Mouse (Mus musculus): ENCODE results near the gene Fgd3. TPM values are rescaled to one million over a fixed set of nuclear protein-coding genes. Genes with fewer than 3 reads are reported as not detected.

Fgd3 gene
- polyA plus RNA-seq, 1 experiment = 22.0 TPM

- DNase-seq (ENCODE audit: low read depth in 1 of 2, low spot score in 2 of 2) = no peak
- no peak for TF ChIP-seq CTCF (IDR thresholded peaks at IDR 0.05; ENCODE audit: extremely low read depth, insufficient read depth, insufficient read length, insufficient replicate concordance)
- TF ChIP-seq POLR2A (IDR thresholded peaks at IDR 0.05; ENCODE audit: low read depth, low read length) = no peak
- Histone ChIP-seq H3K27me3 (ENCODE audit: control insufficient read depth, insufficient read depth, low read length) (no peaks in the 10 kb centered on the region), H3K27ac (ENCODE audit: insufficient read depth, low read length) (no peak overlapping the region), H3K4me1 (ENCODE audit: control insufficient read depth, insufficient read depth, insufficient read length) (peaks cover 17% of the 10 kb centered on the region; the same call in 1 of the 2 replicates), H3K4me3 (ENCODE audit: extremely low read depth, insufficient read depth, insufficient read length) (peak overlapping the region; percentile 78), H3K36me3 (ENCODE audit: control insufficient read depth, insufficient read depth, low read length) (no peaks in the 10 kb centered on the region)
- WGBS = 15% methylated on average over 25 of the region's 25 CpGs
Measured at GRCm38 (mm10) chr13:49341831-49342722, 22.0 kb upstream of the Fgd3 start.

GRCm38 (mm10) chr13:49341012-49341830, 21.1 kb upstream of the Fgd3 start, which contains the start of gene Bicd2:
Bicd2 (plus strand) TSS chr13:49341585.
- Histone ChIP-seq H3K4me1 (ENCODE audit: control insufficient read depth, insufficient read depth, insufficient read length) (peaks cover 15% of the 10 kb centered on the region; the same call in 1 of the 2 replicates), H3K36me3 (ENCODE audit: control insufficient read depth, insufficient read depth, low read length) (no peaks in the 10 kb centered on the region), H3K4me3 (ENCODE audit: extremely low read depth, insufficient read depth, insufficient read length) (peak within 1 kb of the TSS; percentile 78), H3K27ac (ENCODE audit: insufficient read depth, low read length) (peak within 1 kb of the TSS; percentile 76), H3K27me3 (ENCODE audit: control insufficient read depth, insufficient read depth, low read length) (no peaks in the 10 kb centered on the region)
- under 1% methylated on average over 74 of the region's 74 CpGs for WGBS
- DNase-seq (ENCODE audit: low read depth in 1 of 2, low spot score in 2 of 2) = peak; percentile 95 to 97
- TF ChIP-seq POLR2A (IDR thresholded peaks at IDR 0.05; ENCODE audit: low read depth, low read length) (peak; percentile 62), CTCF (IDR thresholded peaks at IDR 0.05; ENCODE audit: extremely low read depth, insufficient read depth, insufficient read length, insufficient replicate concordance) (no peak)

- no peak overlapping the region for H3K4me3 ChIP-seq (ENCODE audit: extremely low read depth, insufficient read depth, insufficient read length)
- WGBS = 83% methylated on average over 7 of the region's 7 CpGs
- no peak overlapping the region for H3K27ac ChIP-seq (ENCODE audit: insufficient read depth, low read length)
- peaks cover 12% of the 10 kb centered on the region; the same call in 1 of the 2 replicates for H3K4me1 ChIP-seq (ENCODE audit: control insufficient read depth, insufficient read depth, insufficient read length)
- H3K27me3 ChIP-seq (ENCODE audit: control insufficient read depth, insufficient read depth, low read length) = no peaks in the 10 kb centered on the region
- no peak for TF ChIP-seq POLR2A (IDR thresholded peaks at IDR 0.05; ENCODE audit: low read depth, low read length)
- no peak for TF ChIP-seq CTCF (IDR thresholded peaks at IDR 0.05; ENCODE audit: extremely low read depth, insufficient read depth, insufficient read length, insufficient replicate concordance)
- no peak for DNase-seq (ENCODE audit: low read depth in 1 of 2, low spot score in 2 of 2)
- no peaks in the 10 kb centered on the region for H3K36me3 ChIP-seq (ENCODE audit: control insufficient read depth, insufficient read depth, low read length)
Measured at GRCm38 (mm10) chr13:49338893-49339546, 18.9 kb upstream of the Fgd3 start.

GRCm38 (mm10) chr13:49335077-49335982, 15.2 kb upstream of the Fgd3 start:
- no peak for TF ChIP-seq CTCF (IDR thresholded peaks at IDR 0.05; ENCODE audit: extremely low read depth, insufficient read depth, insufficient read length, insufficient replicate concordance)
- TF ChIP-seq POLR2A (IDR thresholded peaks at IDR 0.05; ENCODE audit: low read depth, low read length) = no peak
- DNase-seq (ENCODE audit: low read depth in 1 of 2, low spot score in 2 of 2) = no peak
- Histone ChIP-seq H3K27ac (ENCODE audit: insufficient read depth, low read length) (no peak overlapping the region), H3K4me3 (ENCODE audit: extremely low read depth, insufficient read depth, insufficient read length) (no peak overlapping the region), H3K27me3 (ENCODE audit: control insufficient read depth, insufficient read depth, low read length) (no peaks in the 10 kb centered on the region), H3K4me1 (ENCODE audit: control insufficient read depth, insufficient read depth, insufficient read length) (no peaks in the 10 kb centered on the region), H3K36me3 (ENCODE audit: control insufficient read depth, insufficient read depth, low read length) (no peaks in the 10 kb centered on the region)
- 92% methylated on average over 12 of the region's 12 CpGs for WGBS

- no peaks in the 10 kb centered on the region for H3K27me3 ChIP-seq (ENCODE audit: control insufficient read depth, insufficient read depth, low read length)
- TF ChIP-seq CTCF (IDR thresholded peaks at IDR 0.05; ENCODE audit: extremely low read depth, insufficient read depth, insufficient read length, insufficient replicate concordance) (no peak), POLR2A (IDR thresholded peaks at IDR 0.05; ENCODE audit: low read depth, low read length) (no peak)
- WGBS = 83% methylated on average over 2 of the region's 2 CpGs
- no peak overlapping the region for H3K4me3 ChIP-seq (ENCODE audit: extremely low read depth, insufficient read depth, insufficient read length)
- no peak overlapping the region for H3K27ac ChIP-seq (ENCODE audit: insufficient read depth, low read length)
- DNase-seq (ENCODE audit: low read depth in 1 of 2, low spot score in 2 of 2) = no peak
- H3K36me3 ChIP-seq (ENCODE audit: control insufficient read depth, insufficient read depth, low read length) = no peaks in the 10 kb centered on the region
- H3K4me1 ChIP-seq (ENCODE audit: control insufficient read depth, insufficient read depth, insufficient read length) = no peaks in the 10 kb centered on the region
Measured at GRCm38 (mm10) chr13:49333250-49333649, 13.1 kb upstream of the Fgd3 start.

Measured in spleen, adult 2 months (tissue).